Mouse (Mus musculus): ENCODE results near the gene Ifitm2. TPM values are rescaled to one million over a fixed set of nuclear protein-coding genes. Genes with fewer than 3 reads are reported as not detected.

The Ifitm2 gene
- polyA plus RNA-seq, 1 experiment from 2014 or later: 388 TPM

- 90% methylated on average over 6 of the region's 6 CpGs for WGBS
- no peak for DNase-seq (ENCODE audit: low spot score)
- peaks cover 44% of the 10 kb centered on the region for H3K4me1 ChIP-seq (replicated peaks)
- no peaks in the 10 kb centered on the region for H3K27me3 ChIP-seq (ENCODE audit: insufficient read depth, poor library complexity, severe bottlenecking)
- H3K27ac ChIP-seq: no peak overlapping the region
- H3K9me3 ChIP-seq: no peaks in the 10 kb centered on the region
- peaks cover 62% of the 10 kb centered on the region for H3K36me3 ChIP-seq
- H3K4me3 ChIP-seq: no peak overlapping the region
These were observed 6.5 kb downstream of the Ifitm2 start for GRCm38 (mm10) chr7:140949255-140949654.

GRCm38 (mm10) chr7:140948161-140948560, 7.6 kb downstream of the Ifitm2 start:
- Histone ChIP-seq H3K4me3 (no peak overlapping the region), H3K9me3 (no peaks in the 10 kb centered on the region), H3K27ac (no peak overlapping the region), H3K36me3 (peaks cover 62% of the 10 kb centered on the region), H3K4me1 (replicated peaks) (peaks cover 39% of the 10 kb centered on the region), H3K27me3 (ENCODE audit: insufficient read depth, poor library complexity, severe bottlenecking) (no peaks in the 10 kb centered on the region)
- 90% methylated on average over 8 of the region's 8 CpGs for WGBS
- no peak for DNase-seq (ENCODE audit: low spot score)

GRCm38 (mm10) chr7:140946980-140947379, 8.8 kb downstream of the Ifitm2 start:
- peaks cover 56% of the 10 kb centered on the region for H3K36me3 ChIP-seq
- no peaks in the 10 kb centered on the region for H3K27me3 ChIP-seq (ENCODE audit: insufficient read depth, poor library complexity, severe bottlenecking)
- H3K4me1 ChIP-seq (replicated peaks): peaks cover 40% of the 10 kb centered on the region
- no peaks in the 10 kb centered on the region for H3K9me3 ChIP-seq
- no peak for DNase-seq (ENCODE audit: low spot score)
- WGBS: 71% methylated on average over 7 of the region's 7 CpGs
- H3K27ac ChIP-seq: no peak overlapping the region
- no peak overlapping the region for H3K4me3 ChIP-seq

- H3K9me3 ChIP-seq: no peaks in the 10 kb centered on the region
- no peak overlapping the region for H3K27ac ChIP-seq
- peaks cover 39% of the 10 kb centered on the region for H3K4me1 ChIP-seq (replicated peaks)
- no peak for DNase-seq (ENCODE audit: low spot score)
- no peaks in the 10 kb centered on the region for H3K27me3 ChIP-seq (ENCODE audit: insufficient read depth, poor library complexity, severe bottlenecking)
- 92% methylated on average over 10 of the region's 10 CpGs for WGBS
- no peak overlapping the region for H3K4me3 ChIP-seq
- H3K36me3 ChIP-seq: peaks cover 56% of the 10 kb centered on the region
These were observed 9.5 kb downstream of the Ifitm2 start for GRCm38 (mm10) chr7:140946311-140946710.

GRCm38 (mm10) chr7:140945247-140945646, 10.5 kb downstream of the Ifitm2 start:
- no peak for DNase-seq (ENCODE audit: low spot score)
- no peak overlapping the region for H3K27ac ChIP-seq
- H3K36me3 ChIP-seq: peaks cover 56% of the 10 kb centered on the region
- 90% methylated on average over 5 of the region's 5 CpGs for whole genome bisulfite sequencing
- no peaks in the 10 kb centered on the region for H3K27me3 ChIP-seq (ENCODE audit: insufficient read depth, poor library complexity, severe bottlenecking)
- no peak overlapping the region for H3K4me3 ChIP-seq
- peaks cover 28% of the 10 kb centered on the region for H3K4me1 ChIP-seq (replicated peaks)
- no peaks in the 10 kb centered on the region for H3K9me3 ChIP-seq

- H3K27me3 ChIP-seq (ENCODE audit: insufficient read depth, poor library complexity, severe bottlenecking): no peaks in the 10 kb centered on the region
- H3K27ac ChIP-seq: no peak overlapping the region
- H3K4me1 ChIP-seq (replicated peaks): peaks cover 29% of the 10 kb centered on the region
- peaks cover 46% of the 10 kb centered on the region for H3K36me3 ChIP-seq
- H3K4me3 ChIP-seq: no peak overlapping the region
- WGBS: 89% methylated on average over 7 of the region's 7 CpGs
- DNase-seq (ENCODE audit: low spot score): no peak
- H3K9me3 ChIP-seq: no peaks in the 10 kb centered on the region
These were observed 11.6 kb downstream of the Ifitm2 start for GRCm38 (mm10) chr7:140944236-140944635.

- WGBS: 92% methylated on average over 4 of the region's 4 CpGs
- H3K36me3 ChIP-seq: peaks cover 37% of the 10 kb centered on the region
- no peaks in the 10 kb centered on the region for H3K9me3 ChIP-seq
- no peak overlapping the region for H3K4me3 ChIP-seq
- DNase-seq (ENCODE audit: low spot score): no peak
- H3K4me1 ChIP-seq (replicated peaks): peaks cover 29% of the 10 kb centered on the region
- no peaks in the 10 kb centered on the region for H3K27me3 ChIP-seq (ENCODE audit: insufficient read depth, poor library complexity, severe bottlenecking)
- 0 out of 2 replicates have a peak overlapping the region, but pooled peaks have one; percentile 35 for H3K27ac ChIP-seq
These were observed 12.4 kb downstream of the Ifitm2 start for GRCm38 (mm10) chr7:140943356-140943755.

GRCm38 (mm10) chr7:140942811-140943210, 13.0 kb downstream of the Ifitm2 start:
- 93% methylated on average over 10 of the region's 10 CpGs for WGBS
- peaks cover 31% of the 10 kb centered on the region for H3K36me3 ChIP-seq
- DNase-seq (ENCODE audit: low spot score): no peak
- H3K27me3 ChIP-seq (ENCODE audit: insufficient read depth, poor library complexity, severe bottlenecking): no peaks in the 10 kb centered on the region
- peak overlapping the region; percentile 35; the same call in 1 of the 2 replicates for H3K27ac ChIP-seq
- H3K4me1 ChIP-seq (replicated peaks): peaks cover 29% of the 10 kb centered on the region
- no peak overlapping the region for H3K4me3 ChIP-seq
- H3K9me3 ChIP-seq: no peaks in the 10 kb centered on the region

GRCm38 (mm10) chr7:140942341-140942740, 13.4 kb downstream of the Ifitm2 start:
- Histone ChIP-seq H3K36me3 (peaks cover 27% of the 10 kb centered on the region), H3K4me3 (peak overlapping the region; percentile 65), H3K4me1 (replicated peaks) (peaks cover 29% of the 10 kb centered on the region), H3K27ac (peak overlapping the region; percentile 93), H3K27me3 (ENCODE audit: insufficient read depth, poor library complexity, severe bottlenecking) (no peaks in the 10 kb centered on the region), H3K9me3 (no peaks in the 10 kb centered on the region)
- DNase-seq (ENCODE audit: low spot score): no peak
- 66% methylated on average over 9 of the region's 9 CpGs for WGBS

GRCm38 (mm10) chr7:140941222-140942051, 14.3 kb downstream of the Ifitm2 start, which contains the start of gene Pgghg:
Gene Pgghg (plus strand): TSS chr7:140941391.
- H3K27me3 ChIP-seq (ENCODE audit: insufficient read depth, poor library complexity, severe bottlenecking): no peaks in the 10 kb centered on the region
- WGBS: 4% methylated on average over 33 of the region's 33 CpGs
- H3K4me3 ChIP-seq: peak within 1 kb of the TSS; percentile 65
- peak; percentile 89 for DNase-seq (ENCODE audit: low spot score)
- peaks cover 29% of the 10 kb centered on the region for H3K4me1 ChIP-seq (replicated peaks)
- H3K9me3 ChIP-seq: no peaks in the 10 kb centered on the region
- H3K36me3 ChIP-seq: peaks cover 18% of the 10 kb centered on the region
- H3K27ac ChIP-seq: peak within 1 kb of the TSS; percentile 93

- peak; percentile 50 for DNase-seq (ENCODE audit: low spot score)
- no peaks in the 10 kb centered on the region for H3K27me3 ChIP-seq (ENCODE audit: insufficient read depth, poor library complexity, severe bottlenecking)
- H3K4me3 ChIP-seq: no peak overlapping the region
- H3K36me3 ChIP-seq: peaks cover 2% of the 10 kb centered on the region; the same call in 1 of the 2 replicates
- no peaks in the 10 kb centered on the region for H3K9me3 ChIP-seq
- peak overlapping the region; percentile 50 for H3K27ac ChIP-seq
- peaks cover 29% of the 10 kb centered on the region for H3K4me1 ChIP-seq (replicated peaks)
- 10% methylated on average over 8 of the region's 8 CpGs for WGBS
These were observed 16.1 kb downstream of the Ifitm2 start for GRCm38 (mm10) chr7:140939669-140940171.

- Histone ChIP-seq H3K4me3 (no peak overlapping the region), H3K36me3 (no peaks in the 10 kb centered on the region), H3K4me1 (replicated peaks) (peaks cover 29% of the 10 kb centered on the region), H3K27me3 (ENCODE audit: insufficient read depth, poor library complexity, severe bottlenecking) (no peaks in the 10 kb centered on the region), H3K27ac (no peak overlapping the region), H3K9me3 (no peaks in the 10 kb centered on the region)
- DNase-seq (ENCODE audit: low spot score): no peak
- WGBS: 18% methylated on average over 2 of the region's 2 CpGs
These were observed 16.9 kb downstream of the Ifitm2 start for GRCm38 (mm10) chr7:140938896-140939295.

- WGBS: 40% methylated on average over 3 of the region's 3 CpGs
- Histone ChIP-seq H3K36me3 (no peaks in the 10 kb centered on the region), H3K27ac (no peak overlapping the region), H3K4me1 (replicated peaks) (peaks cover 29% of the 10 kb centered on the region), H3K27me3 (ENCODE audit: insufficient read depth, poor library complexity, severe bottlenecking) (no peaks in the 10 kb centered on the region), H3K9me3 (no peaks in the 10 kb centered on the region), H3K4me3 (no peak overlapping the region)
- no peak for DNase-seq (ENCODE audit: low spot score)
These were observed 17.4 kb downstream of the Ifitm2 start for GRCm38 (mm10) chr7:140938436-140938835.

All from hindbrain, embryonic 10.5 days (tissue).